Mouse (Mus musculus) MEL (cell line): ENCODE results near the gene Aspa. TPM values are rescaled to one million over a fixed set of nuclear protein-coding genes. Genes with fewer than 3 reads are reported as not detected.
"Not testable (repeated sequence)": the region's sequence is repeated elsewhere in the genome, so short reads cannot be mapped to it uniquely, and the experiment has no call there.

ENCODE experiments used
- DNase-seq: peaks from one replicate; pipeline ENCODE4 v3.0.0; 2011; ENCODE audit warnings: low read depth, low spot score
- H3K27ac ChIP-seq: 2 replicates; pipeline ENCODE4 v1.5.1; 2012; ENCODE audit warnings: low read depth, mild to moderate bottlenecking, control low read depth, low read length, moderate library complexity; ENCODE audit not compliant: control insufficient read depth
- H3K27me3 ChIP-seq, 2 experiments: fragments of 150-350 bp in 1 of 2; sonication (generic) in 1 of 2; 2 replicates each; pipeline ENCODE4 v1.6.1; 2012; ENCODE audit warnings: low read length in 2 of 2, mild to moderate bottlenecking in 2 of 2, improper control_type of control experiment in 1 of 2, moderate library complexity in 1 of 2; ENCODE audit not compliant: insufficient read depth in 2 of 2, control insufficient read depth in 1 of 2
- H3K36me3 ChIP-seq, 2 experiments: 2 replicates each; pipeline ENCODE4 v1.6.1; 2012 to 2014; ENCODE audit warnings: low read length in 2 of 2, improper control_type of control experiment in 1 of 2, inconsistent platforms in 1 of 2, mild to moderate bottlenecking in 1 of 2; ENCODE audit not compliant: insufficient read depth in 2 of 2, control insufficient read depth in 1 of 2
- H3K4me1 ChIP-seq, 2 experiments: fragments of 150-350 bp in 1 of 2; sonication (generic) in 1 of 2; 2 replicates each; pipeline ENCODE4 v1.6.1; 2012; ENCODE audit warnings: low read length in 2 of 2, improper control_type of control experiment in 1 of 2, mild to moderate bottlenecking in 1 of 2; ENCODE audit not compliant: insufficient read depth in 2 of 2, control insufficient read depth in 1 of 2
- H3K4me3 ChIP-seq, 2 experiments: fragments of 150-350 bp in 1 of 2; sonication (generic) in 1 of 2; 2 replicates each; pipeline ENCODE4 v1.5.1; 2012; ENCODE audit warnings: low read depth in 2 of 2, low read length in 2 of 2, mild to moderate bottlenecking in 2 of 2, moderate library complexity in 2 of 2, control low read depth in 1 of 2, improper control_type of control experiment in 1 of 2; ENCODE audit not compliant: control insufficient read depth in 1 of 2, insufficient read depth in 1 of 2
- H3K79me2 ChIP-seq: 2 replicates; pipeline ENCODE4 v1.6.1; 2012; ENCODE audit warnings: mild to moderate bottlenecking, low read length, moderate library complexity; ENCODE audit not compliant: control insufficient read depth, poor library complexity, insufficient read depth
- H3K9ac ChIP-seq: 2 replicates; pipeline ENCODE4 v1.6.1; 2012; ENCODE audit warnings: low read depth, mild to moderate bottlenecking, control low read depth, low read length, moderate library complexity; ENCODE audit not compliant: control insufficient read depth, poor library complexity, severe bottlenecking
- H3K9me3 ChIP-seq: fragments of 150-350 bp; sonication (generic); replicated peaks from 2 replicates; pipeline ENCODE4 v1.6.1; 2012; ENCODE audit warnings: mild to moderate bottlenecking, low read length, improper control_type of control experiment, moderate library complexity; ENCODE audit not compliant: insufficient read depth
- BHLHE40 ChIP-seq: IDR thresholded peaks from 2 replicates; pipeline ENCODE4 v1.6.1; 2012; ENCODE audit warnings: low read depth, mild to moderate bottlenecking, inconsistent platforms, low read length, improper control_type of control experiment, borderline replicate concordance
- E2F4 ChIP-seq: IDR thresholded peaks from 2 replicates; pipeline ENCODE4 v1.6.1; 2011; ENCODE audit warnings: low read depth, low read length, improper control_type of control experiment, borderline replicate concordance
- EP300 ChIP-seq, 2 experiments: IDR thresholded peaks; 2 replicates each; pipeline ENCODE4 v1.6.1; 2011; ENCODE audit warnings: improper control_type of control experiment in 2 of 2, low read length in 2 of 2, low read depth in 1 of 2, mild to moderate bottlenecking in 1 of 2
- ETS1 ChIP-seq: IDR thresholded peaks from 2 replicates; pipeline ENCODE4 v1.6.1; 2012; ENCODE audit warnings: low read depth, mild to moderate bottlenecking, inconsistent platforms, low read length, improper control_type of control experiment, moderate library complexity
- GATA1 ChIP-seq: IDR thresholded peaks from 2 replicates; pipeline ENCODE4 v1.6.1; 2011; ENCODE audit warnings: low read depth, low read length, improper control_type of control experiment
- JUND ChIP-seq: IDR thresholded peaks from 2 replicates; pipeline ENCODE4 v1.6.1; 2011; ENCODE audit warnings: low read depth, mild to moderate bottlenecking, improper control_type of control experiment, low read length
- KAT2A ChIP-seq: conservative IDR thresholded peaks from 2 replicates; pipeline ENCODE4 v1.6.1; 2012; ENCODE audit warnings: low read depth, low read length, improper control_type of control experiment, inconsistent platforms
- MAX ChIP-seq: IDR thresholded peaks from 2 replicates; pipeline ENCODE4 v1.6.1; 2011; ENCODE audit warnings: low read length, improper control_type of control experiment
- MEF2A ChIP-seq: IDR thresholded peaks from 2 replicates; pipeline ENCODE4 v1.6.1; 2014; ENCODE audit warnings: low read depth, mild to moderate bottlenecking, inconsistent platforms, low read length, improper control_type of control experiment; ENCODE audit not compliant: poor library complexity, insufficient replicate concordance, severe bottlenecking; ENCODE audit errors: extremely low read depth
- MXI1 ChIP-seq: IDR thresholded peaks from 2 replicates; pipeline ENCODE4 v1.6.1; 2011; ENCODE audit warnings: mild to moderate bottlenecking, low read depth, low read length, improper control_type of control experiment
- NELFE ChIP-seq: IDR thresholded peaks from 2 replicates; pipeline ENCODE4 v1.6.1; 2011; ENCODE audit warnings: low read depth, low read length, improper control_type of control experiment
- POLR2A ChIP-seq, 2 experiments: IDR thresholded peaks; 2 replicates each; pipeline ENCODE4 v1.6.1; 2011 to 2012; ENCODE audit warnings: low read length in 2 of 2, mild to moderate bottlenecking in 2 of 2, control low read depth in 1 of 2, improper control_type of control experiment in 1 of 2, low read depth in 1 of 2, moderate library complexity in 1 of 2; ENCODE audit not compliant: control insufficient read depth in 1 of 2, insufficient read depth in 1 of 2, poor library complexity in 1 of 2
- SMC3 ChIP-seq: IDR thresholded peaks from 2 replicates; pipeline ENCODE4 v1.6.1; 2011; ENCODE audit warnings: low read depth, low read length, improper control_type of control experiment
- TBP ChIP-seq: IDR thresholded peaks from 2 replicates; pipeline ENCODE4 v1.8.0; 2011; ENCODE audit warnings: low read depth, low read length, improper control_type of control experiment
- USF2 ChIP-seq, 2 experiments: IDR thresholded peaks; 2 replicates each; pipeline ENCODE4 v1.6.1; 2011 to 2012; ENCODE audit warnings: improper control_type of control experiment in 2 of 2, low read length in 2 of 2, borderline replicate concordance in 1 of 2, inconsistent platforms in 1 of 2, low read depth in 1 of 2, mild to moderate bottlenecking in 1 of 2; ENCODE audit not compliant: insufficient read depth in 1 of 2
- ZC3H11A ChIP-seq: IDR thresholded peaks from 2 replicates; pipeline ENCODE4 v1.6.1; 2012; ENCODE audit warnings: low read depth, mild to moderate bottlenecking, inconsistent platforms, low read length, improper control_type of control experiment
- ZNF384 ChIP-seq: IDR thresholded peaks from 2 replicates; pipeline ENCODE4 v1.6.1; 2012; ENCODE audit warnings: low read depth, mild to moderate bottlenecking, inconsistent platforms, low read length, improper control_type of control experiment
- polyA plus RNA-seq, 2 experiments: library from polyadenylated mRNA; stranded (reverse) in 1 of 2; unstranded in 1 of 2; fragments of >175 nt in 1 of 2; fragments of >200 nt in 1 of 2; gene quantifications; 2 replicates each; pipeline versions ENCODE4 v1.2.1 to v1.2.4; 2012; ENCODE audit warnings: low replicate concordance in 2 of 2, low read depth in 1 of 2; ENCODE audit not compliant: insufficient read length in 2 of 2, insufficient read depth in 1 of 2, missing spikeins in 1 of 2
- total RNA-seq: library from RNA; depleted of rRNA; stranded (reverse); fragments of 300-350 nt; gene quantifications from 2 replicates; pipeline ENCODE4 v1.2.3, GENCODE M21; 2012

Aspa gene
- total and polyA plus RNA-seq, 3 experiments, result 0.28 to 1.3 TPM; not detected in 1

DNA sequence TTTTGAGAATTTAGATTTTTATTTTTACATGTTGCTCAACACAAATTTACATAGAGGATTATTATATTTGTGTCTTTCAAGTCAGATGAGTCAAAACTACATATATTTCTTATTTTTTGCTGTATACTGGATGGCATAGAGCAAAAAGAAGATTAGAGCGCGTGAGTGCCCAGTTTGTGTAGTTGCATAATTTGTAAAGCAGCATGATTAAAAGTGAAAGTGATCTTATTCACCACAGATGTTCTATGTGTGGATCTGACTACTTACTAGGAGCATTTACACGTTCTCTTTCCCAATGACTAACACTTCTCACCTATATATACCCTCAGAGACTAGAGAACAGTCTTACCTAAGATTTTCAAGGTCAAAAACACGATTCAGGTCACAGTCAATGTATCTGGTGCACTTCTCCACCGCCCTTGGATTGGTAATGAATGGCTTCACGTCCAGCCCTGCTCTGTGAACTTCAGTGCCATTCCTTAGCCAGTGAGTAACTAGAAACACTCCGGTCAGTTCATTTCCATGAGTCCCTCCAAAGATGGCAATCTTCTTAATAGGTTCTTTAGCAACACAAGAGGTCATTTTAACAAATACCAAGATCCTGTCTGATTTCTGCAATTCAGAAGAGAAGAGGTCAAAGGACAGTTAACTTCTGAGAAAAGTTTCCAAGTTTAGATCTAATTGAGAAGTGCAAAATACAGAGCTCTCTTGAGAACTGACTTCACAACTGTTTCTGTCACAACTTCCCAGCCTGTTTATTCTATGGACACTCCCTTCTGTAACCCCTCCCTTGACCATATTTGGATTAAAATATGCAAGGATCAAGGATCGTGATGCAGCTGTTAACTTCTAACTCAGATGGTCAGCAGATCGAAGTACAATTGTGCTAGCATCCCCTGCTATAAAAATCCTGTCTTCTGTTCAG is 5.2 kb downstream of the Aspa start:
- H3K36me3 ChIP-seq, result no peaks in the 10 kb centered on the region; a peak in 1 of 4 replicates
- peak overlapping the region; percentile 23; the same call in 1 of the 2 replicates for H3K27ac ChIP-seq
- peak overlapping the region; percentile 64 for H3K9ac ChIP-seq
- TF ChIP-seq ZC3H11A (no peak; the same call in 1 of the 2 replicates), MEF2A (no peak), BHLHE40 (no peak), ETS1 (0 out of 2 replicates have a peak, but pooled peaks have one; percentile 13), MXI1 (peak; percentile 54; the same call in 1 of the 2 replicates), NELFE (0 out of 2 replicates have a peak, but pooled peaks have one; percentile 18), MAX (peak; percentile 62; the same call in 1 of the 2 replicates), EP300 (IDR thresholded peaks at IDR 0.05; ENCODE audit: low read depth in 1 of 2, low read length in 2 of 2) (peak in 1 of 2 experiments; percentile 21; a peak in 1 of 4 replicates), SMC3 (no peak), JUND (no peak), TBP (peak; percentile 73; the same call in 1 of the 2 replicates), POLR2A (IDR thresholded peaks at IDR 0.05; ENCODE audit: control insufficient read depth in 1 of 2, insufficient read depth in 1 of 2, low read depth in 1 of 2, low read length in 2 of 2, poor library complexity in 1 of 2) (peak in 1 of 2 experiments; percentile 46; a peak in 1 of 4 replicates), USF2 (IDR thresholded peaks at IDR 0.05; ENCODE audit: borderline replicate concordance in 1 of 2, insufficient read depth in 1 of 2, low read depth in 1 of 2, low read length in 2 of 2) (no peak), ZNF384 (no peak), E2F4 (no peak), KAT2A (no peak)
- peak; percentile 68 for DNase-seq
- H3K79me2 ChIP-seq, result no peaks in the 10 kb centered on the region
- peak overlapping the region; percentile 75 to 76 for H3K4me3 ChIP-seq
- H3K9me3 ChIP-seq, result no peaks in the 10 kb centered on the region
- no peaks in the 10 kb centered on the region for H3K27me3 ChIP-seq
- peaks cover 0 to 9% of the 10 kb centered on the region in 2 experiments; a peak in 1 of 4 replicates for H3K4me1 ChIP-seq

DNA sequence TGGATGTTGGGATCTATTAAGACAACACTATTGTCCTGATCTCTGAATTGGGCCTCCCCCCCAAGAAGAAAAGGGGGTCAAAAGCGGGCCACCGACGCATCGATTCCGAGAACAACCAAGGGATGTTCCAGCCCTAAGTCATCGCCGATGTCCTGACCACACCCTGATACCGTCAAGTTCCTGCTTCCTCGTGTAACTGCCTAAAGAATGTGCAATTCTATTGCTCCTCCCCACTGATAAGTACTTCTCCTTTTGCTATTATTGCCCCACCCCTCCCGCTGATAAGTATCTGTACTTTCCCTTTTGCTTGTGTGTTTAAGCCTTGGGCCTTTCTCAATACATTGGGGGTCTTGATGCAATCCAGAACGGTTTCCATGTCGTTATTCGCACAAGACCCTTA is 8.3 kb downstream of the Aspa start:
- not testable (repeated sequence) for H3K9ac ChIP-seq, H3K27me3 ChIP-seq, H3K79me2 ChIP-seq, H3K4me1 ChIP-seq, H3K36me3 ChIP-seq, H3K9me3 ChIP-seq, H3K4me3 ChIP-seq
- H3K27ac ChIP-seq, result peak overlapping the region; percentile 21; the same call in 1 of the 2 replicates
- peak; percentile 82 for DNase-seq
- TF ChIP-seq EP300 (IDR thresholded peaks at IDR 0.05; ENCODE audit: low read depth in 1 of 2, low read length in 2 of 2) (peak in 1 of 2 experiments; percentile 62; a peak in 2 of 4 replicates), MAX (peak; percentile 54; the same call in 1 of the 2 replicates), ETS1 (0 out of 2 replicates have a peak, but pooled peaks have one; percentile 8), GATA1 (peak; percentile 79)

DNA sequence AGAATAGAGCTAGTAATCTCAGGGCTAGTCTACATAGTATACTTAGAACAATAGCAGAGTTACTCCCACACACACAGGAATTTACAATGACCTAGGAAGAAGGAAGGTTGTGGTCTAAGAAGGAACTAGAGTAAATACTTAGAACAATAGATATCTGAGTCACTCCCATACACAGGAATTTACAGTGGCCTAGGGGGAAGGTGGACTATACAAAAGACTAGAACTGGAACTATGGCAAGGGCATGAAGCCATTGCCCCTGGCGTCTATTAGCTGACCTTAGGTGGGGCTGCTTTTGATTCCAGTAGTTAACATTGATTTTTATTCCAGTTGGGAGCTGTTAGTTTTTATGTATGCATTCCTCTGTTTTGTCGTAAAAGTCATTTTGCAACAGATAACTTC is 10.8 kb downstream of the Aspa start:
- H3K36me3 ChIP-seq, H3K27me3 ChIP-seq, H3K4me1 ChIP-seq, H3K9ac ChIP-seq, DNase-seq, H3K27ac ChIP-seq, H3K79me2 ChIP-seq, H3K9me3 ChIP-seq, H3K4me3 ChIP-seq: not testable (repeated sequence)
